Mouse (Mus musculus) kidney, postnatal 14 days (tissue): ENCODE results near the gene Slc38a10.

Experiments
- DNase-seq: peaks from one replicate; pipeline ENCODE4 v3.0.0; 2022; ENCODE audit warnings: mixed read lengths

Slc38a10 gene

DNA sequence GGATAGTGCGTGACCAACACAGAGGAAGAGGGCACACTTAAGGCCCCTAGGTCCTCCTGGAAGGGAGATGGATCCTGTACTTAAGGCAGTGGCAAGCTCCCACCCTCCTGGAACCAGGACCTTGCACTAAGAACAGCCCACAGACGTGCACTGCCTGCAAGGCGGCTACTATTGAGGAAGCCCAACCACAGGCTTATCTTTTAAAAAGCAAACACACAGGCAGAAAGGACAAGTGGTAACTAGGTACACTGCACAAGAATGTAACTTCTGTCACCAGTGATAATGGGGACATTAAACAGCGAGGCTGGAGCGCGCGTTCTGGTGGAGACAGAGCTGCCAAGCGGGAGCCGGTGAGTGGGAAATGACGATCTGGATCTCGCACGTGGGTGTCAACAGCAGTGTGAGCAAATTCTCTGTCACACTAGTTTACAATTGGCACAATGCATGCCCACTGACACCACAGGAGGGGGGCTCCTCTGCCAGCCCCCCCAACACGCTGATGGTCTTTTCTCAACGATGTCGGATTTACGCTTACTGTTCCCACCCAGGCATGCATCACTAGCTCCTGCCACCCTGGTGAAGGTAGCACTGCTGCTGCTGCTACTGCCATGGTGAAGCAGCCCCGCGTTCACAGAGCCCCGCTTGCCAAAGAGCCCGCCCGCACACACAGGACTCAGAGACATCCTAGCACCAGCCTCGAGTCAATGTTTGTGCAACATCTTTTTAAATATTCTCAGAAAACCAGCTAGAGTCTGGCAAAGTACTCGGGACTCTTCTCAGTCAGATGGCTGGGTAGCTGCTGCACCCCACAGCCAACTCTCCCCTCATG, 14.1 kb downstream of the Slc38a10 start:
- DNase-seq = no peak

- DNase-seq = no peak
Measured at GRCm38 (mm10) chr11:120136195-120136594, 15.0 kb downstream of the Slc38a10 start.

DNA sequence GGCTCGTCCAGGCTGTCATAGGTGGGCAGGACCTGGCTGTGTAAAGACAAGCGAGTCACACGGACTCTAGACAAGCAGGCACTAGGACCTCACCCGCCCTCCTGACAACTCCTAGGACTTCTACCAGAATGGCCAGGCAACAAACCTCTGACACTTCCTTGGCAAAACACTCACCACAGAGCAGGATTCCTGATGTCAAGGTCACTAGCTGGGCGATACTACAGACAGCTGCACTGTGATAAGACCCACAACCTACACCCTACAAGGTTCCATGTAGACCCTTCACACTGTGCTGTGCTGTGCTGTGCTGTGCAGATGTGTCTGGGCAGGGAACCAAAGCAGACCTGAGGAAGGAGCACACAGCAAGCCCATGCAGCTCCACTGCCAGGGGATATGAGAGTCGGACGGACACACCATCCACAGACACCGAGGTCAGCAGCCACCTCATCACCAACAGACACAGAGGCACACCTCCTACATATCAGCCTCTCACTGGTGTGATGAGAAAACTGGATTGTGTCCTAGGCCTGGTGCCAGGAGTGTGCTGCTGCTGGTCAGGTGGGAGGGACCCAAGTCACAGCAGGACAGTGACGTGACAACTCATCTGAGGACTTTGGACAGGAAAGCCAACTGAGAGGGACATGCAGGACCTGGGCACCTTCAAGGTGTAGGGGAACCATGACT, 16.2 kb downstream of the Slc38a10 start:
- no peak for DNase-seq

DNA sequence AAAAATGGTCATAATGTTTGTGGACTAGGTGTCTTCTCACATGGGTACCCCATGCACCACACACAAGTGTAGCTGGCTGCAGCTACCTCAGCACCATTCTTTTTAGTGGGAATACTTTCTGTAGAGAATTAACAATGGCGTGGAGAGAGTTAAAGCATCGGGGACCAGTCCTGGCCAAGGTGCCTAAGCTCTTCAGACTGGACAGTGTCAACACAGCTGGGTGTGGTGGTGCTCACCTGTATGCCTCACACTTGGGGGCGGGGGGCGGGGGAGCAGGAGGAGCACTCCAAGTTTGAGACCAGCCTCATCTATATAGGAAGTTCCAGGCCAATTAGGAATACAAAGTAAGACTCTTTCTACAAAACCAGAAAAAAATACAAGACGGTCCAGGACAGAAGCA, 17.0 kb downstream of the Slc38a10 start:
- no peak for DNase-seq

- DNase-seq = no peak
Measured at GRCm38 (mm10) chr11:120129281-120129680, 21.9 kb downstream of the Slc38a10 start.

DNA sequence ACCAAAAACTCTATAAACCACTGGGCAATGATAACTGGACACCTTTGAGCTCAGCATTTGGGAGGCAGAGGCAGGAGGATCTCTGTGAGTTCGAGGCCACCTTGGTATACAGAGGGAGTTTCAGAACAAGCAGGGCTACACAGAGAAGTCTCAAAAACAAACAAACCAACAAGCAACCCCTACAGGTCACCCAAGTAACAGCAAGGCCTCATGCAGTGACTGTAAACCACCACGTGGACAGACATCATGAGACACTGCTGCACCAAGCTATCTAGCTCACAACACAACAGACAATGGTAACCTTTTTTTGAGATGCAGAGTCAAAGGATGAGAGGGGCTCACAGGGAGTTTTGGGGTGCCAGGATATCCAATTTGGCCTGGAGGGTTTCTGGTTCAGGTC, 24.3 kb downstream of the Slc38a10 start:
- no peak for DNase-seq

DNA sequence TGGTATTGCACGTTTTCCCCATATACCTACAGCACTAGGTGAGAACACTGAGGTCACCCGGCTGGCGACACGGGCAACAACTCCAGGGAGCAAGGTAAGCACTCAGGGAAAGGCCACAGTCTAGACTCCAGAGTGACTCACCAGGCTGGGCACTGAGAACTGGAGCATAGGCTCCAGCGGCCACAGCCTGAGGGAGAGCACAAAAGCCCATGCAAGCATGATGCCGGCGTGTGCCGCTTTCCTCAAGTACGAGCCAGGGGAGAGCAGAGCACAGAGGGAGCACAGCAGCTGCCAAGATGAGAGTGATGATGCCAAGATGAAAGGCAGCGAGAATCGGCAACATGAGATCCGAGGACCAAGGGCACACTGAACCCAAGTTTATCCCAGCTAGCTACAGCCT, 29.0 kb downstream of the Slc38a10 start:
- DNase-seq = no peak

DNA sequence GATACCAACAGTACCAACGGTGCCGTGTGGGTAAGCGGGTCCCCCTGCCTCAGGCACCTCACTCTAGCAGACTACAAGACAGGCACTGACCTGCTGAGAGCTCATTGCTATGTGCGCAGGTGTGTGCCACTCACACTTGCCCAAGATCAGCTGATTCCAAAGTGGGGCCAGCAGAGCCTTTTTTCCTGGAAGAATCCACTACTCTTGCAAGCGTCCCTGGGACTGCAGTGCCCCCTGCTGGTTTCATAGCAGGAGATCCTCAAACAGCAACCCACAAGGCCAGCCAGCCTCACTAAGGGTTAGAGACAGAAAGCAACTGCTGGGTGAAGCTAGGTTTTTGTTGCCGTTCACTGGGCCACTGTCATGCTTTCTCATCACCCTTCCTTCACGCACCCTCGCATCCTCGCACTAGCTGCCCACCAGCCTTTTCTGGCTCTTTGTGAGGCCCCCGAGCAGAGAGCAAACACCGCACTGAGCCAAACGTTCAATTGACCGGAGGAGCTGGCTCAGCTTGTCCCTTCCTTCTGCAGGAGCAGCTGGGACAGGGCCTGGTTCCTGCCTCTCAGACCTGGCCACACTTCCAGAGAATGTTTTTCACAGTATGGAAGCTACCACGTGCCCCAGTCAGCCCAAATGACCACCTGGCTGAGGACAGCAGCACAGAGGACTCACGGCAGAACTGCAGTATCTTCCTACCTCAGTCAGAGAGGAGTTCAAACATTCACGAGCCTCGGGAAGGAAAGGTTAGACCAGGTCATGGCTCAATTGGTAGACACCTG, 30.3 kb downstream of the Slc38a10 start:
- DNase-seq = peak; percentile 75

DNA sequence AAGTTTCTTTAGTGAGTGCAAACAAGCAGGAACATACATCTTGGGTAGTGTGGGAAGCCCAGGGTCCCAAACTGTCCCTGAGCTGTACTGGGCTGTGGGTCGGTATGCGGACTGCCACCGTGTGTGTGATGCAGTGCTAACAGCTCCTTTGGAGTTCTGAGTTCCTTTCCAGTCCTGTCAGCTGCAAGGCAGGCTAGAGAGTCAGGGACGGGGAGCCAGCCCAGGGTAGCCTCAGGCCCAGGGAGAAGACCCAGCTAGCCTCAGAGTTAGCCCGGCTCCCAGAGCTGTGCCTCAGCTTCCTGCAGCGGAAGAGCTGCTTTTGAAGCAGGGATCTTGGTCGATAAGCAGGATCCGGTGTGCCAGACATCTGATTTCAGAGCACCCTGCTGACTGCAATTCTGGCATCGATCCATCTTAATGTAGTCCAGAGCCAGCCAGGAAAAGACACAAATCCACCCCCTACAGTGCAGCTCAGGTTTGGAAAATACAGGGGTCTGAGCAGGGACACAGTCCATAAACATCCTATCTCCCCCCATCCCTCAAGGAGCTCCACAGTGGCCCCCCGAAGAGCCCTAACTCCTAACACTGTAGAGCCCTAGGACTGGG, 31.1 kb downstream of the Slc38a10 start:
- no peak for DNase-seq

DNA sequence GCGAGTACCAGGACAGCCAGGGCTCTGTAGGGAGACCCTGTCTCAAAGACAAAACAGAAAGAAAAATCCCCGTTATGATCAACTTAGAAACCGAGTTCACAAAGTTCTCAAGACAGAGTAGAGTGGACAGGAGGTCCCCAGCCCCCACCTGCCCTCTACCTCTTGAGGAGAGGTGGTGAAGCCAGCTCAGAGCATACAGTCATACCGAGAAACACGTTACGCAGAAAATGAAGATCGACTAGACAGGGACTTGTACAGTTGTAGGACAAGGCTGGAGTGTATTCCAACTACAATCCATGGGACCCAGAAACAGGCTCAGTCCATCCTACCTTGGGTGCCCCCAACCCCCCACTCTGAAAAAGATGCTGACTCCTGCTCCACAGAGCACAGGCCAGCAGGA, 32.0 kb downstream of the Slc38a10 start:
- no peak for DNase-seq

- no peak for DNase-seq
Measured at GRCm38 (mm10) chr11:120117626-120118025, 33.5 kb downstream of the Slc38a10 start.

DNA sequence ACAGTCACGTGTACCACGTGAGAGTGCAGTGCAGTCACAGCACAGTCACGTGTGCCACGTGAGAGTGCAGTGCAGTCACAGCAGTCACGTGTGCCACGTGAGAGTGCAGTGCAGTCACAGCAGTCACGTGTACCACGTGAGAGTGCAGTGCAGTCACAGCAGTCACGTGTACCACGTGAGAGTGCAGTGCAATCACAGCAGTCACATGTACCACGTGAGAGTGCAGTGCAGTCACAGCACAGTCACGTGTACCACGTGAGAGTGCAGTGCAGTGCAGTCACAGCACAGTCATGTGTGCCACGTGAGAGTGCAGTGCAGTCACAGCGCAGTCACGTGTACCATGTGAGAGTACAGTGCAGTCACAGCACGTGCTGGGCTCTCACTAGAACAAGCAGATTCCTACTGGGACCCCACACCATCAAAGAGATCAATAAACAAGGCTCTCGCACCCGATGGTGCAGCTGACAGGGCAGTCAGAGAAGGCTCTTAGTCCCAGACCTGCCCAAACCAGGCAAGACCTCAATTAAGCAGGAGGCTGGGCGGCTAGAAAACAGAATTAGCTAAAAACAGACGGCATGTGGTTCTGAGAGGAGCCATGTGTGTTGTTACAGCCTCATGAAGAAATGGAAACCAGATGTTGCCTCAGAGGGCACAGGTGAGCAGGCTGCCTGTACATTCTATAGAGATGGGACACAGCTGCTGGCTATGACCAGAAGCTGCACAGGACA, 36.5 kb downstream of the Slc38a10 start:
- no peak for DNase-seq

DNA sequence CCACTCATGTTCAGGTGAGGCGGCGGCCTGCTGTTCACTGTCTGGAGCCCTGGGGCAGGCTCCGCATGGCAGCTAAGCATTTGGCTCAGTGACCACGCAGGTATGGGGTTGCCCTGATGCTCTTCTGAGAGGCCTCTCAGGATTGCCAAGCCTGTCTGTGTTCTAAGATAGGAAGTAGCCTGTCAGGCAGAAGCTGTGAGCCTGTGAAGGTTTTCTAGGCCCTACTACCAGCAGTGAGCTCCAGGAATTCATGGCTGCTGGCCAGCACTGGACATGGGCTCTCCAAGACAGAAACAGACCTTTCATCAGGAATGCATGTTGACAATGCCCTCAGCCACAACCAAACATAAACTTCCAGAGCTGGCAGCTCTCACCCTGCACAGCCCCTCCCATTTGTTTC, 39.0 kb downstream of the Slc38a10 start:
- peak; percentile 76 for DNase-seq

- DNase-seq = peak; percentile 60
Measured at GRCm38 (mm10) chr11:120111033-120111432, 40.1 kb downstream of the Slc38a10 start.

DNA sequence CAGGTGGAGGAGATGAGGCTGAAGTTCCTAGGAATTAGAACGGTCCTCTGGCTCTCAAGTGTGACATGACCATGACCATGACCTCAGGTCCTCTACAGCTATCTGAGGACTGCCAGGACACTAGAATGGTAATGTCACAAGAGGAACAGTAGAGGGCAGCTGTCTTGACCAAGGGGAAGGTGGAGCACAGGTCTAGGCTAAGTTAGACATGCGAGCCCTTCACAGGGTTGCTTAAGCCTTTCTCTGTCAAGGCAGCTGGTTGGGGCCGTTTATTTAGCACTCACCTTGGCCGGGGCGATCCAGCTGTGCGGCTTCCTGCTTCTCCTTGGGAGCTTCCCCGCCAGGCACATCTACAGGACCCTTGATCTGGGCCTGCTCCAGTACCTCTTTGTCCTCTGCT, 40.6 kb downstream of the Slc38a10 start:
- DNase-seq = no peak

- peak; percentile 40 for DNase-seq
Measured at GRCm38 (mm10) chr11:120109558-120110210, 41.5 kb downstream of the Slc38a10 start.

GRCm38 (mm10) chr11:120107796-120108195, 43.4 kb downstream of the Slc38a10 start:
- peak; percentile 54 for DNase-seq

GRCm38 (mm10) chr11:120107026-120107425, 44.1 kb downstream of the Slc38a10 start:
- DNase-seq = no peak

- no peak for DNase-seq
Measured at GRCm38 (mm10) chr11:120103431-120103997, 47.6 kb downstream of the Slc38a10 start.

- peak; percentile 83 for DNase-seq
Measured at GRCm38 (mm10) chr11:120101036-120101435, 50.1 kb downstream of the Slc38a10 start.
